Mouse (Mus musculus): ENCODE measurements around the gene Hyal4. TPM values are rescaled to one million over a fixed set of nuclear protein-coding genes. Genes with fewer than 3 reads are reported as not detected.

Gene Hyal4
- polyA plus RNA-seq (2012; rRNA removed) = not detected in 2 replicates

DNA sequence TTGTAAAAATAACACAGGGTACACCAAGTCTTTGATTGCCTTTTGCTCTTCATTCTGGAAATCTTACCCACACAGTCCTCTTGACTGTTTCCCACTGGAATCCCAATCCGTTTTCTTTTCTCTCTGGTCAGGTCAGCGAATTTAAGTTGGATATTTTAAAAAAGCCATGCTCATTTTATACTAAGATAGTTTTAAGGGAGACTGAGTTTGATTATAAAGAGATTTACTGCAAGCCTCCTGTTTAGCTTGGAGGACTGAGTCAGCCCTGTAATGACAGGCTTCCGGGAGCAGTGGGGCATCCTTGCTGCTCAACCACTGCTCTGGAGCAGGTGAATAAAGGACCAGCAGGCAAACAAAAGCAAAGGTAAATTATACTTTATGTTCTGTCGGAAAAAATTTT lies at the start of gene Hyal4:
Hyal4 (plus strand) TSS at position 301 of the 400 bp plus-strand sequence.
- no peak for DNase-seq (ENCODE audit: low read depth)

DNA sequence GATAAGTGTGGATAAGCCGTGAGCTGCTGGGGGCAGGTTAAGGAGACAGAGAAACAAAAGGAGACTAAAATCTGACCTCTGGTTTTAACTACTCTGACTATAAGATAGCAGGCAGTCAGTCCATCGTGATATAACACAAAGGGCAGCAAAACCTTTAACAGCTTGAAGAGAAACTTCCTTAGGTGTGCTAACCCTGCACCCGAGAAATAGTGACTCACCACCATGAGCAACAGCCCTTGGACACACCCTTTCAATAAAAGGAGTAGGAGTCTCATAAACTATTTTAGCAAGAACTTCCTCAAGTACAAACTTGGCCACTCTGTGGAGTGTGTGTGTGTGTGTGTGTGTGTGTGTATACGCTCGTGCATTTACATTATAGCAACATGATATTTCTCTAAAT lies 41.0 kb upstream of the Hyal4 start:
- DNase-seq (ENCODE audit: low read depth) = no peak

DNA sequence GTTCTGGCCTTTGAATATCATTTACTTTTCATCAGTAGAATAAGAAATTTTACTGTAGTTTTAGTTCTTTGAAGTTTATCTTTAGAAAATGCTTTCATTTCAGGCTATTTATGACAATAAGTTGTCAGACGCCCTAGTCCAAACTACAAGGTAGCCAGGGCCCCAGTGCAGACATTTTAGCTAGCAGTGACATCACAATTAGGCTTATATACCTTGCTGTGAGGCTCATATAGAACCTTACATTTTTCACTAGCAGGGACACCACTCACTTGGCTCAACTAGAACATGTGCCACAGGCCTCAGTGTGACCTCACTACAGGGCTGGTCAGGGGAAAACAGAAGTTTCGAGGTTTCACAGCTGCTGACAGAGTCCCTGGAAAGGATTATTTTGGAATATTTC lies 40.6 kb upstream of the Hyal4 start:
- DNase-seq (ENCODE audit: low read depth) = no peak

DNA sequence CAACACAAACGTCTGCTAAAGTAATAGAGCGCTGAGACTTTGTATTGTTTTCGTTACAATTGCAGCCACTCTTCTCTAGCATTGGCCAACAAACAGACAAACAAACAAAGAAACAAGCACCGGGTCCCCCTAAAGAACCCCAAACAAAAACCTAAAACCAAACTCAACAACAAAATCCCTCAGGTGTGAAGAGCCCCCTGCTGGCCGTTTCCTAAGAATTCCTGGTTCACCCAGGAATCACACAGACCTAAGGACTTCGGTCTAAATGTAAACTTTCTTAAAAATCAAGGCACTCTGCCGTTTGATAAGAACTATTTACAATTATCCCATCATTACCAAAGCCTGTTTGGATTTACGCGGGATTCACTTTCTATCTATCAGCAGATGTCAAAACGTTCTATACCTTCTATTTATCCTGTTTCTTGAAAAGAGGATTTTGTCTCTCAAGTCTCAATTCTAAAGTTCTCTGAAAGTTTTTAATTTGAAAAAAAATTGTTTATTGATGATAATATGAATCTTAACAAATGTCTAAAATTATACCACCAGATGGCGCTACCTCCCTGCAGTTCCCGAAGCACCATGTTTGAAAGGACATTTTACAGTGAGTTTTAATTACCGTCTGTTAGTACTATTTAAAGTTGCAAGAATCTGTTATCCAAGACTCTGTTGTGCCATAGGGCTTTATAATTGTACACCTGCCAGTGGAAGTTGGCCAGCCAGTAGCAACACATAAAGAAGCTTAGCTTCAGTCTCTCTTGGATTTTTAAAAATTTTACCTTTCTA lies 26.6 kb upstream of the Hyal4 start:
- no peak for DNase-seq (ENCODE audit: low read depth)

DNA sequence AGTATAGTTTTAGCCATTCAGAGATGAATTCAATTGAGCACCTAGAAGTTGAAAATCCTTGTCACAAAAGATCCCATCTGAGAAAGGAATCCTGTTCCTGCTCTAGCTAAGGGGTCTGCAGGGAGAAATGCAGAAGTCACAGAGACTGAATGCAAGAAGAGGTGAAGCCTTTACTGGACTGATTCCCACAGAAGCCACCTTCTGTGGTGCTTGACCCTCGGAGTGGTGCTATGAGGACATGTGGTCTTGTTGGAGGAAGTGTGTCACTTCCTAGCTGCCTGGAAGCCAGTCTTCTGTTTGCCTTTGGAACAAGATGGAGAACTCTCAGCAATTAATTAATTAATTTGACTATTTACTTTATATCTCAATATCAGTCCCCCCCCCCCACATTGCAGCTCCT lies 20.0 kb upstream of the Hyal4 start:
- no peak for DNase-seq (ENCODE audit: low read depth)

DNA sequence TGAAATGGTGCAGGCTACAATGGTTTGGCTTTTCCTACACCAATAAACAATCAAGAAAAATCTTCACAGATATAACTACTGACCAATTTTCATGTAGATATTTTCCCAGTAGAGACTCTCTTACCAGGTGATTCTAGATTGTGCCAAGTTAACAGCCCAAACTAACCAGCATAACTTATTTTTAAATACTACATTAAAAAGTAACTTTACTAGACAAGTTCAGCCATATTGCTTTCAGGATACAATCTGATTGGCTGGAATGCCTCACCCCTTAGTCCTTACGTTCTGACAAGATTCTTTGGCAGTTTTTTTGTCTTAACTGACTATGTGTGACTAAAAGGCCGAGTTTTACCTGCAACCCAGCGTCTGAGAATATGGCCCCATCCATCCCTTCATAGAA lies 15.2 kb upstream of the Hyal4 start, which contains the start of gene Hyal6:
Hyal6 (plus strand) TSS at position 301 of the 400 bp plus-strand sequence.
- no peak for DNase-seq (ENCODE audit: low read depth)

- DNase-seq (ENCODE audit: low read depth) = no peak
Observed at GRCm38 (mm10) chr6:24734565-24734964, 13.6 kb upstream of the Hyal4 start.

GRCm38 (mm10) chr6:24759281-24759680 lies 11.2 kb downstream of the Hyal4 start:
- no peak for DNase-seq (ENCODE audit: low read depth)

DNA sequence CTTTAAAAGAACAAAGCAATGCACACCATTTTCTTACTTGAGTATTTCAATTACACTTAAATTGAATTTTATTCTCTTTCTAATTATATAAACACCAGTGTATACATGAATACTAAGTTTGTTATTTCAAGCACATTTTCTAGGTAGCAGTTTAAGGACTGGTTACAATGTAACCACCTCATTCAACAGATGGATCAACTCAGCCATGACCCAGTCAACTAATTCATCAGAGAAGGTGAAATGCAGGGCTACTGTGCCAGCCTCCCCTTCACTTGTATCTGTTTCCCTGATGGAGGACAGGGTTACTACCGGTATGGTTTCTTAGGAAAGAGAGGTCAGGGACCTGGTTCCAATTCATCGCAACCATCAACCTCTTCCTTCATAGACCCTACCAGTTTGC lies 18.1 kb downstream of the Hyal4 start:
- no peak for DNase-seq (ENCODE audit: low read depth)

DNA sequence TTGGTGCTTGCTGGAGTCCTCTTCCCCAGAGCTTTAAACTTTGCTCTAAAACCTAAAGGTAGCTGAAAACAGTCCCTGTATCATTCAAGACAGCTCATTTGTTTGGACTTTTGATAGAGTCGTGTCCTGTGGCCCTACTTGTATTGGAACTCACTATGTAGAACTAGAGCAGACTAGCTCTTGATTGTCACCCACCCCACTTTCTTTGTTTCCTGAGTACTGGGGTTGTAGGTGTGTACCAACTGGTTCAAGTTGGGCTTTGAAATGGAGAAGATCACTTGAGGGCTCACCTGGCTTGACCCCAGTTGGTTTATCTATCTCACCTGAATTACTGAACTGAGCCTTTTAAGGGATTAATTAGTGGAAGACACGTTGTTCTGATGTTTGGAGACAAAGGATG lies 31.1 kb downstream of the Hyal4 start:
- no peak for DNase-seq (ENCODE audit: low read depth)

- DNase-seq (ENCODE audit: low read depth) = no peak
Observed at GRCm38 (mm10) chr6:24790888-24791287, 42.8 kb downstream of the Hyal4 start, which contains the start of gene Spam1. TSS of gene Spam1 (plus strand) at chr6:24791188.

Other genes starting within 250 kb of the Hyal4 start
- 0.23 and 0.30 TPM in 2 replicates for gene Iqub, start 233.3 kb upstream of the Hyal4 start, polyA plus RNA-seq (2012; rRNA removed)
- 4.0 and 4.6 TPM in 2 replicates for gene Ndufa5, start 220.3 kb upstream of the Hyal4 start, polyA plus RNA-seq (2012; rRNA removed)
- 0.36 and 0.41 TPM in 2 replicates for gene Asb15, start 220.2 kb upstream of the Hyal4 start, polyA plus RNA-seq (2012; rRNA removed)
- gene Lmod2, start 150.6 kb upstream of the Hyal4 start, polyA plus RNA-seq (2012; rRNA removed) = 0.16 TPM in 1 of 2 replicates, not detected in the other
- 21.8 and 57.0 TPM in 2 replicates for gene Wasl, start 83.3 kb upstream of the Hyal4 start, polyA plus RNA-seq (2012; rRNA removed)
- gene Hyal6, start 15.1 kb upstream of the Hyal4 start, polyA plus RNA-seq (2012; rRNA removed) = 0.06 TPM in 1 of 2 replicates, not detected in the other
- gene Spam1, start 42.9 kb downstream of the Hyal4 start, polyA plus RNA-seq (2012; rRNA removed) = not detected in 2 replicates
- 0.07 and 0.10 TPM in 2 replicates for gene Hyal5, start 109.7 kb downstream of the Hyal4 start, polyA plus RNA-seq (2012; rRNA removed)
- 0.18 and 0.38 TPM in 2 replicates for gene Tmem229a, start 208.0 kb downstream of the Hyal4 start, polyA plus RNA-seq (2012; rRNA removed)